Mouse (Mus musculus) small intestine, adult 2 months (tissue): ENCODE data around the gene Cep57. TPM values are rescaled to one million over a fixed set of nuclear protein-coding genes. Genes with fewer than 3 reads are reported as not detected.

Source experiments
- H3K27ac ChIP-seq: fragments of 200-500 bp; 2 replicates; pipeline ENCODE4 v1.5.1; 2012; ENCODE audit warnings: low read depth, low read length, control low read depth, inconsistent platforms; ENCODE audit not compliant: insufficient read depth
- H3K27me3 ChIP-seq: fragments of 200-500 bp; 2 replicates; pipeline ENCODE4 v1.6.1; 2012; ENCODE audit warnings: mild to moderate bottlenecking, moderate library complexity, low read length, inconsistent platforms; ENCODE audit not compliant: control insufficient read depth, insufficient read depth
- H3K36me3 ChIP-seq: fragments of 200-500 bp; 2 replicates; pipeline ENCODE4 v1.6.1; 2012; ENCODE audit warnings: mild to moderate bottlenecking, low read length, control low read depth, inconsistent platforms; ENCODE audit not compliant: control insufficient read depth, insufficient read depth
- H3K4me1 ChIP-seq: fragments of 200-500 bp; 2 replicates; pipeline ENCODE4 v1.6.1; 2012; ENCODE audit warnings: low read length, inconsistent platforms, mixed read lengths; ENCODE audit not compliant: control insufficient read depth, insufficient read depth, insufficient read length
- H3K4me3 ChIP-seq: fragments of 200-500 bp; 2 replicates; pipeline ENCODE4 v1.5.1; 2012; ENCODE audit warnings: low read depth, mild to moderate bottlenecking, control low read depth, inconsistent platforms, low read length, moderate library complexity
- CTCF ChIP-seq: fragments of 200-500 bp; IDR thresholded peaks from 2 replicates; pipeline ENCODE4 v1.5.1; 2012; ENCODE audit warnings: low read depth, mild to moderate bottlenecking, control low read depth, inconsistent platforms, low read length, moderate library complexity, mixed read lengths; ENCODE audit not compliant: insufficient replicate concordance, insufficient read length; ENCODE audit errors: extremely low read depth
- POLR2A ChIP-seq: fragments of 200-500 bp; IDR thresholded peaks from 2 replicates; pipeline ENCODE4 v1.6.1; 2012; ENCODE audit warnings: low read depth, mild to moderate bottlenecking, control low read depth, inconsistent platforms, low read length, moderate library complexity
- WGBS: fragments of 180-500 bp; shearing (Covaris S2); methylation state at CpG from one replicate; pipeline ENCODE4 v1.1.7; 2018; 5-methylcytosine and 5-hydroxymethylcytosine counted together
- polyA plus RNA-seq: library from polyadenylated mRNA; depleted of rRNA; stranded (reverse); fragments of >200 nt; gene quantifications from 2 replicates; pipeline ENCODE4 v1.2.3, GENCODE M21; 2012; rRNA removed

Cep57 gene
- polyA plus RNA-seq = 1.6 and 3.3 TPM in 2 replicates

DNA sequence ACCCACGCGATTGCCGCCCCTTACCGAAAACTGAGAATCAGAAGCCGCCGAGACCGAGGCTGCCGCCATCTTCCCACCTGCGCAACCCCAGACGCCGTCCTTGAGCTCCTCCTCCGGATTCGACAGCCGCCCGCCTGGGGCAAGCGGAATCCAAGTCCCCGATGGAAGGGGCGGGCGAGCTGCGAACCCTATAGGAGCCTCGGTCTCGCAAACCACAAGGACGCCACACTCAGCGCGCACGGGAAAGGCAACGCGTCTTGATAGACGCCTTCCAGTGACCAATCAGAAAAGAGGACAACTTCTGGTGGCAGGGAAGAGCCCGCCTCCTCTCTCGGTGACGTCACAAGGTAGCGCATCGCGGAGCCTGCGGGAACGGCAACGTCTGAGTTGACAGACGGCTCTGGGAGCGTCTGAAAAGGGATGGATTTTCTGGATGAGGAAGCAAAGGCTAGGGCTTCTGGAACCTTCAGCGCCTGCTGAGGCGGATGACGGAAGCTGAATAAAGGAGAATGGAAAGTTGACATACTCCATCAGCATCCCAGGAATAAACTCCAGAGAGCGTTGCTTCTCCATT lies at the start of gene Cep57:
TSS of gene Cep57 (minus strand) at position 276 of the 574 bp plus-strand sequence.
- Histone ChIP-seq H3K27me3 (no peaks in the 10 kb centered on the region), H3K4me1 (peaks cover 3% of the 10 kb centered on the region; the same call in 1 of the 2 replicates), H3K27ac (peak within 1 kb of the TSS; percentile 92), H3K4me3 (peak within 1 kb of the TSS; percentile 91), H3K36me3 (peaks cover 8% of the 10 kb centered on the region)
- under 1% methylated on average over 44 of the region's 44 CpGs for WGBS
- TF ChIP-seq CTCF (no peak), POLR2A (peak; percentile 65)

DNA sequence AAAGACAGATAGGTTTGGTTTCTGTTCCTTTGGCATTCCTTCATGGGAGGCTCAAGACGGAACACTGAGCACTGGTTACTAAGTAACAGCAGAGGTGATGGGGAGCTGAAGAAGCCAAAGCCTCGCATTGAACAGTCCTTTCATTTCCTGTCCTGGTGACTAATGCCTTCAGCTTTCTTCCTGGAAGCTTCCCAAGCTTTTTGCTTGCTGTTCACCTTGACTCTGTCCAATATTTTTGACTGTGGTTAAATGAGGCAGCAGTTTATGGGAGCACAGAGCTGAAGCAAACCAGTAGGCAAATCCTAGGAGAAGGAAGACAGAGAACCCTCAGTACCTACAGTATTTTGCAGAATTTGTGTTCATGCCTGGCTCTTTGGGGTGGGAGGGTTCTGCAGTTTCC lies 48.4 kb upstream of the Cep57 start:
- Histone ChIP-seq H3K27ac (no peak overlapping the region), H3K27me3 (no peaks in the 10 kb centered on the region), H3K4me1 (no peaks in the 10 kb centered on the region), H3K36me3 (no peaks in the 10 kb centered on the region), H3K4me3 (no peak overlapping the region)
- 23% methylated on average over 2 of the region's 2 CpGs for WGBS
- TF ChIP-seq POLR2A (no peak), CTCF (no peak)

DNA sequence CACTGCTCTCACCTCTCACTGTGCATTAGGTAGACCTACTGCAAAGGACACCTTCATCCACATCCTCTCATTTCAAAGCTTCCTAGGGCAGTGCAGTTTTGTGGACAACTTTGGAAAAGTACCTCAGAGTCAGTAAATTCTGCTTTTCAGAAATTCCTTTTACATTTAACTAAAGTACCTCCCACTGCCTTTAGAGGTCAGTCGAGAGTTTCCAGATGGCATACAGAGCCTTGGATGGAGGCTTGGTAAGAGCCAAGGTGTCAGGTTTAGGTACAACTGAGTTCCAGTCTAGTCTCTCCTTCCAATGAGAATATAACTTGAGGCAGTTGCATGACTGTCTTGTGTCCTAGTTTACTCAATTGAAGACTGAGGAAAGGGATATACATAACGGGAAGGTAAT lies 47.5 kb upstream of the Cep57 start:
- 15% methylated on average over 2 of the region's 2 CpGs for WGBS
- no peak for TF ChIP-seq POLR2A
- TF ChIP-seq CTCF = no peak
- no peak overlapping the region for H3K27ac ChIP-seq
- no peaks in the 10 kb centered on the region for H3K27me3 ChIP-seq
- no peaks in the 10 kb centered on the region for H3K36me3 ChIP-seq
- no peak overlapping the region for H3K4me3 ChIP-seq
- H3K4me1 ChIP-seq = no peaks in the 10 kb centered on the region

DNA sequence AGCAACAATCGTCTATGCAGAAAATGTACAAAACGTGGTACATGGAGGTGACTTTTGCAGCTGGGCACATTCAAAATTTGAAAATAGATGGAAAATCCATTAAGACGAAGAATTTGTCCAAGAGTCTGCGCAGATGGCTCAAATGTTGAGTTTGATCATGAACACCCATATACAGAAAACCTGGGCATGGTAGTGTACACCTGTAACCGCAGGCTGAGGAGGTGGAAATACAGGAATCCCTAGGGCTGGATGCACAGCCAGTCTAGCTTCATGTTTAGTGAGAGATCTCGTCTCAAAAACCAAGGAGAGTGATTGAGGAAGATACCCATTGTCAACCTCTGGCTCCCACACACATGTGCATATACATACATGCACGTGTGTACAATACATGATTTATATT lies 44.7 kb upstream of the Cep57 start:
- no peak overlapping the region for H3K4me3 ChIP-seq
- no peaks in the 10 kb centered on the region for H3K4me1 ChIP-seq
- H3K36me3 ChIP-seq = no peaks in the 10 kb centered on the region
- no peaks in the 10 kb centered on the region for H3K27me3 ChIP-seq
- no peak overlapping the region for H3K27ac ChIP-seq
- 88% methylated on average over 7 of the region's 7 CpGs for WGBS
- no peak for TF ChIP-seq POLR2A
- no peak for TF ChIP-seq CTCF

DNA sequence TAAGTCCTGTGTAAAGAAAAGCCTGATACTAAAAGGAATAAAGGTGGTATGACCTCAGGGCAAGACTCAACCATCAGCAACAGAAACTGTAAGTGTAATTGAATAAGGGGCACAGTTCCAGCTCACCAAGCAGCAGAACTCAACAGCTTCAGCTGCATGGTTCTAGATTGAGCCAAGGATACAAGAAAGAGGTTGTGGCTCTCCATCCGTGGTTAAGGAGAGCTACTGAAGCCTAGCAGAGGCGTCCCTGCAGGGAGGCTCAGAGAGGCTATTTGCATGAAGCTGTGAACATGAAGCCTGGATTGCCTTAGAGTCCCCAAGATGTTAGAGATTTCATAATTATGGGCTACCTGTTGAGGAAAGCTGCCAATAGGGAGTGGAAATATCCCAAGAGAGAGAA lies 40.7 kb upstream of the Cep57 start:
- TF ChIP-seq CTCF = no peak
- TF ChIP-seq POLR2A = no peak
- no peak overlapping the region for H3K4me3 ChIP-seq
- no peak overlapping the region for H3K27ac ChIP-seq
- H3K27me3 ChIP-seq = no peaks in the 10 kb centered on the region
- WGBS = 69% methylated on average over 2 of the region's 2 CpGs
- no peaks in the 10 kb centered on the region for H3K4me1 ChIP-seq
- no peaks in the 10 kb centered on the region for H3K36me3 ChIP-seq

DNA sequence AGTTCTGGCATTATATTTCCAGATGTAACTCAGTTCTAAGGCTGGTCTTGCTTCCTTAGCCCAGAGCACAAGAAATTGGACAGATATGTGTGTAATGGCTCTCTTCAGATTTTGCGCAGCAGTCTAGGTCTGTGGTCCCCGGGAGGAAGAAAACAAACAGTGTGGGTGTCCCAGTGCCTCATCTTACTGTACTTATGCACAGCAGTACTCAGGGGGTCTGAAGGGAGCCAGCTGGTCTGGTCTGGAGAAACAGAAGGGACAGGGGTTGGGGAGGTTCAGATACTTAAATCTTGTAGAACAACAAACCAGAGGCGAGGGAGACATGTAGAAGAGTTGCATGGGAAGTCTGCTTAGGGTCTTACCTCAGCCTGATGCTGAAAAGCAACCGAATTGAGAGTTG lies 29.9 kb upstream of the Cep57 start:
- Histone ChIP-seq H3K36me3 (no peaks in the 10 kb centered on the region), H3K27ac (no peak overlapping the region), H3K4me3 (no peak overlapping the region), H3K4me1 (no peaks in the 10 kb centered on the region), H3K27me3 (no peaks in the 10 kb centered on the region)
- WGBS = 75% methylated on average over 4 of the region's 4 CpGs
- TF ChIP-seq CTCF (no peak), POLR2A (no peak)

DNA sequence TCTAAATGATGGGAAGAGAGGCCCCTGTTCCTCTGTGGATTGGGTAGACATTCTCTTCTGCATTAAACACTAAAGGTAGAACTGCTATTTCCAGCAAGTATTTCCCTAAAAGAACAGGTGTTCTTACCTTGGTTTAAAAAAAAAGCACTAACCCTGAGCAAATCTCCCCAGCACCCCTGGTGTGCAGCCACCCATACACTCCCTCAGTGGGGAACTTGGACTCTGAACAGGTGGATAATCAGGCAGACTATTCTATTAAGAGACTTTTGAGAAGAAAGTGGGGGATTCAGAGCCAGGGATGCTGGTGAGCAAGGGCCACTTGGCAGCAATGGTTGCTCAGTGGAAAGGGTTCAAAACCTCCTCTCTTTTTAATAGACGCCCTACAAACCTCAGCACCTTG lies 29.3 kb upstream of the Cep57 start:
- Histone ChIP-seq H3K36me3 (no peaks in the 10 kb centered on the region), H3K4me1 (no peaks in the 10 kb centered on the region), H3K27me3 (no peaks in the 10 kb centered on the region), H3K4me3 (no peak overlapping the region), H3K27ac (no peak overlapping the region)
- WGBS = 73% methylated on average over 1 of the region's 1 CpGs
- TF ChIP-seq POLR2A = no peak
- no peak for TF ChIP-seq CTCF

DNA sequence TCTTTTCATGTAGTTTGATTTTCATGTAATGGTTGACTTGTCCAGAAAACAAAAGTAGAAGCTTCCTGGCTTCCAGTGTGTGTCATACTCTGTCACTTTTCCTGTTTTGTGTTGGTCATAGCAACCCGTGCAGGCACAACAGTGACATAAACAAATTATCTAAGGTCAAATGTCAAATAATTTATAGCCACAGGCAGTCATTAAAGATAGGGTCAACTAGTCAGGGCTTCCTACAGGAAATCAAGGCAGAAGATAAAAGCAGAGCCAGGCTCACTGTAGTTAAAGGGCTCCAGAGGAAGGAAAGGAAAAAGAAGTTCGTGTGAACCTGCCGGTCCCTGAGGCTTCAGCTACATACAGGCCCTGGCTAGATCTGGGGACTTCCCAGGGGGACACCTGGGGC lies 27.0 kb upstream of the Cep57 start:
- no peak overlapping the region for H3K27ac ChIP-seq

More for the DNA sequence above, 27.0 kb upstream of the Cep57 start:
- WGBS = 55% methylated on average over 3 of the region's 3 CpGs
- H3K27me3 ChIP-seq = no peaks in the 10 kb centered on the region
- no peak for TF ChIP-seq POLR2A
- TF ChIP-seq CTCF = no peak
- H3K36me3 ChIP-seq = no peaks in the 10 kb centered on the region
- H3K4me1 ChIP-seq = no peaks in the 10 kb centered on the region
- no peak overlapping the region for H3K4me3 ChIP-seq
